Mouse (Mus musculus) macrophage (primary cell): Measurements from ENCODE around the gene Cdkal1. TPM values are rescaled to one million over a fixed set of nuclear protein-coding genes. Genes with fewer than 3 reads are reported as not detected.

Experiments used
- H3K27ac ChIP-seq: fragments of 350-480 bp; formaldehyde crosslinking; 2 replicates; pipeline ENCODE4 v1.9.0; 2021
- H3K36me3 ChIP-seq: fragments of 350-480 bp; formaldehyde crosslinking; 2 replicates; pipeline ENCODE4 v1.9.0; 2021; ENCODE audit errors: inconsistent target
- H3K4me3 ChIP-seq: fragments of 350-480 bp; formaldehyde crosslinking; 2 replicates; pipeline ENCODE4 v1.9.0; 2021; ENCODE audit errors: inconsistent target
- H3K79me2 ChIP-seq: fragments of 350-480 bp; formaldehyde crosslinking; 2 replicates; pipeline ENCODE4 v1.9.0; 2021; ENCODE audit errors: inconsistent target
- WGBS: methylation state at CpG from one replicate; pipeline ENCODE4 v1.1.7; 2026; ENCODE audit warnings: inconsistent platforms; ENCODE audit not compliant: missing documents; 5-methylcytosine and 5-hydroxymethylcytosine counted together
- polyA plus RNA-seq: library from polyadenylated mRNA; stranded (reverse); fragments of 250-400 nt; gene quantifications from 3 replicates; pipeline ENCODE4 v1.2.4, GENCODE M21; 2018; ENCODE audit warnings: inconsistent platforms

Cdkal1 gene
- polyA plus RNA-seq, 1 experiment from 2014 or later = 12.2 TPM

DNA sequence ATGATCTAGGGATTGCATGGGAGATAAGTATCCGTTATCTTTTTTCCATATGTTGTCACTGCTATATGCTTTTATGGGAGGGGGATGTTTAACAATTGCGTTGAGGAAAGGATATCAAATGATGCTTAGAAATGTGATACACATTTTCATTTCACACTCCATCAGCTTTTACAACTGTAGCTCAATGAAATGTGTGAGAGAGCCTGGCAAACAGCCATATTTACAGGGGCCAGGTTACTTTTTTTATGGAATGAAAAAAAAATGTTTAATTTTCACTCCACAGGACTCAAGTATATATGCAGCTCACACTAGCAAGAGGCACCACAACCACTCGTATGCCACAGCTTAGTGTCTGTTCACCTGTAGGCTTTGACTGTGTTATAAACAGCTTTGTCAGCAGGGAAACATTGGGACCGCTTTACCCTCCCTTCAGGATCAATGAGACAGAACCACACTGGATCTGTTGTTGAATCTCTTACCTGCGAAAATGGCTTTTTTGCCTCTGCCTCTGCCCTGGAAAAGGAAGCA, 501.5 kb downstream of the Cdkal1 start:
- Histone ChIP-seq H3K36me3 (no peaks in the 10 kb centered on the region), H3K27ac (no peak overlapping the region), H3K4me3 (no peak overlapping the region), H3K79me2 (no peaks in the 10 kb centered on the region)
- WGBS = 94% methylated on average over 4 of the region's 5 CpGs

DNA sequence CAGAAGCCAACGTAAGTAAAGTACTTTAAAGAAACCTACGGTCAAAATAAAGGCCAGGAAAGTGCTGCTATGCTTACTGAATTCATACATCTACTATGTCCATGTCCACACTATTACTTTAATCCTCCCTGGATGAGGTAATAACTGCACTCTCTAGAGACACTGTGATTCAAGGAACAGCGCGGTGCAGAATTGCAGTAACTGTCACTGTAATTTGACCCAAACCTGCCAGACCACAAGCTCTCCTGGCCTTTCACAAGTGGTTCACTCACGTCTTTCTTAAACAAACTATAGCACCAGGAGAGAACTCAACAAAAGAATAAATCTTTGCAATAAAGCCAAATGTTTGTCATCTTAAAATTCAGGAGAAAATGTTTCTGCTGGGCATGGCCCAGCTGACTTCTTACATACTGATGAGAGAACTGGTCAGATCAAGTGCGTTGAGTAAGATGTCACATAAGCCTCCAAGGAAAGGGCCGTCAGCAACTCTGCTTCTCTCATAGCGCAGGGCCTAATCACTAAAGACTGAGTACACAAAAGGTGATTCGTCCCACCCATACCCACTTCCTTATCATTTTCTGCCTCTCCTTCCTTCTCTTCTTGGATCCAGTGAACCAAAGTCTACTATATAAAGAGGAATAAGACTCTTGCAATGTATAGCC, 504.3 kb downstream of the Cdkal1 start:
- Histone ChIP-seq H3K36me3 (no peaks in the 10 kb centered on the region), H3K4me3 (no peak overlapping the region), H3K27ac (no peak overlapping the region), H3K79me2 (no peaks in the 10 kb centered on the region)
- 94% methylated on average over 9 of the region's 9 CpGs for WGBS

DNA sequence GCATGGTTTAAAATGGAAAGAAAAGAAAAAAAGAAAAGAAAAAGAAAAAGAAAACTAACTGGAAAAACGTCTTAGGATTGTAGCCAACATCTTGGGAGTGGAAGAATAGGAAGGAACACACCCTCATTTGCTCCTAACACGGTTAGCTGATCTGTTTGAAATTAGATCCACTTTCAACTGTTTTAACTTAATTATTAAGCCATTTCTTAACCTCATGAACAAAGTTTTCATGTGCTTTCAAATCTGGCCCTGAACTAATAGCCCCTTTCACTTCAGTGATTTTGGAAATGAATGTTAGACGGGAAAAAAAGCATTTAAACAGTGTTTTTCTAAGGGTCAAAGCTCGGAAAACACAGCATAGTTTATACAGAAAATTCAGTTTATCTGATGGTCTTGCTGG, 505.5 kb downstream of the Cdkal1 start:
- no peaks in the 10 kb centered on the region for H3K79me2 ChIP-seq
- no peaks in the 10 kb centered on the region for H3K36me3 ChIP-seq
- no peak overlapping the region for H3K27ac ChIP-seq
- 90% methylated on average over 4 of the region's 4 CpGs for WGBS
- H3K4me3 ChIP-seq = no peak overlapping the region

DNA sequence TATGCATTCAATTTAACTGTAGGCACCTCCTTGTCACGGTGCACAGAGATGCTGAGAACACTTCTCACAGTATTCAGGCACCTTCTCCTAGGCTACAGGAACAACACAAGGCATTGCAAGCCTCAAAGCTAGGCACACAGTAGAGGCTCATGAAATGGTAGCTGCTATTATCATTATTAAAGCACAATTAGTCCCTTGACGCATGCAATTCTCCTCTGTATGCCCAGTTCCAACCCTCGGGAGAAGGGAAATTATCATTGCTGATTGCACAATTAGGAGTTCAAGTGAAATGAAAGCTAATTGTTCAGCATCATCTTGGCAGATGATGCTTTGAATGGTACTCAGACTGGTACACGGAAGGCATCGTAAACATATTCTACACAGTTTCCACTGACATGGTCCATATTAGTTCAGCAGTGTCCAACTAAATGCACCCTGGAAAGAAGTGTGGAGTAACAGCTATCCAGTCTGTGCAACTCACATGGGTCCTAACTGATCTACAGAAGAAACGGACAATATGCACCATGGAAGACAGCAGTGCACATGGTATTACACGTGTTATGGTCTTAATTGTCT, 506.0 kb downstream of the Cdkal1 start:
- no peak overlapping the region for H3K4me3 ChIP-seq
- H3K36me3 ChIP-seq = no peaks in the 10 kb centered on the region
- 98% methylated on average over 7 of the region's 7 CpGs for WGBS
- no peak overlapping the region for H3K27ac ChIP-seq
- no peaks in the 10 kb centered on the region for H3K79me2 ChIP-seq

- H3K79me2 ChIP-seq = no peaks in the 10 kb centered on the region
- H3K36me3 ChIP-seq = no peaks in the 10 kb centered on the region
- no peak overlapping the region for H3K4me3 ChIP-seq
- H3K27ac ChIP-seq = no peak overlapping the region
- 94% methylated on average over 3 of the region's 3 CpGs for WGBS
Measured at GRCm38 (mm10) chr13:29348331-29348730, 507.1 kb downstream of the Cdkal1 start.

DNA sequence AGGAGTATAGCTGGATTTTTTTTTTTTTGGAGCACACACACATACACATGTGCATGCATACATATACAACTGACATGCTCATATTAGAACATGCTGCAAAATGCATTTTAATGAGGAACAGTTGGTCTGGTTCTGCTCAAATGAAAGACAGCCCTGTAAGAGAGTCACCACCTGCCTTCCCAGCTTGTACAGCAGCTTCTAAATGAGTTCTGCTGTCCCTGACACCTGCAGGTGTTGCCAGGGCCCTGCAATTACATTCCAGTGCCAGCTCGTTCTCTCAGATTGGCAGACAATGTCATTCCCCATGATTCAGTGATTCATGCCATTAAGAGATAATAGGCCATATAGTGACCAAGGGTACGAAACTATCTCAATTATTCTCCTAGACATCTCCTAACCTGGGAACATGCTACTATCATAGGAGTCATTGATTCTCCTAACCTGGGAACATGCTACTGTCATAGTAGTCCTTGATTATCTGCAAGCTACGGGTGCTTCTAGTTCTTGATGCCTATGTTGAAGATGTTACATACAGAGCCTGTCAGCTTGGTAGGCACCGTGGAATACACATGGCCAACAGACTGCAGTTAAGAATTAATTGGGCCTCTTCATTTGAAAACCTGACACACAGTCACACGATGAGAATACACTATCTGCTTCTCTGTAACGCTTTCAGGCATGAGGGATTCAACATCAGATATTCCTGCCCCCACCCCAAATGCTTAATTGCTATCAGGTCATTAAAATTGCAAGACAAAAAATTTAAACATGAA, 522.6 kb downstream of the Cdkal1 start:
- no peaks in the 10 kb centered on the region for H3K36me3 ChIP-seq
- H3K27ac ChIP-seq = no peak overlapping the region
- H3K79me2 ChIP-seq = no peaks in the 10 kb centered on the region
- H3K4me3 ChIP-seq = no peak overlapping the region
- 99% methylated on average over 6 of the region's 6 CpGs for WGBS

DNA sequence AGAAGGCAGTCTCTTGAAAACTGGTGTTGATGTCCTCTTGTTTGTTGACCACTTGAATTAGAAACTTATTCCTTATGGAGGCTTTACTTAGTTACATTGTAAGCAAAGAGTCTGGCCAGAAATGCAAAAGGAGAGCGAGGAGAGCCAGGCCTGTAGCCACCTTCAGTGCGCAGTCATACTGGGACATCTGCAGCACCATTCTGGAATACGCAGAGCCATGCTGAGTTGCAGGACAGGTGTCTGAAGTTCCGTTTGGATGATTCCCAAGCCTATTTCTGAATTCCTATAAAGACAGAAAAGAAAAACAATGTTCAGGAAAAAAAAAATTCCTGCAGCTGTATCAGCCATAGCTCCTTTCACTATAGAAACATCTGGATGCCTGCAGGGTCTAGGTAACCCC, 529.5 kb downstream of the Cdkal1 start:
- H3K36me3 ChIP-seq = no peaks in the 10 kb centered on the region
- H3K79me2 ChIP-seq = no peaks in the 10 kb centered on the region
- no peak overlapping the region for H3K27ac ChIP-seq
- no peak overlapping the region for H3K4me3 ChIP-seq
- 94% methylated on average over 4 of the region's 4 CpGs for WGBS

DNA sequence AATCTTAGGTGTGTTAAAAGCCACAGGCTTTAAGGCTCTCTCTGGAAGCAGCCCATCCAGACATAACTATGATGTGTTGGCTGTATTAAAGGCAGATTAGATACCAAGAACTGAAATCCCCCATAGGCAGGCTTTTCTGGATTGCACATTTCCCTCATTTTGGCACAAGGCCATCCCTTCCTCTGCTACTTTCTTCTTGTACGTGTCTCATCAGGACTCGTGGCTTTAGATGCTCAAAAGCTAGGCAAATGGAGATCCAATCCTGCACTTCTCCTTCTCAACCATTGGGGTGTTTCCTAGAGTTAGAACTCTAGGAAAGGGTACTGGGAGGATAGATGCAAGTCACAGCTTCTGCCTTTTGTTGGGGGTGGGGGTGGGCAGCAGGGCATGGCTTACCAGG, 535.1 kb downstream of the Cdkal1 start:
- H3K4me3 ChIP-seq = no peak overlapping the region
- H3K27ac ChIP-seq = no peak overlapping the region
- H3K36me3 ChIP-seq = no peaks in the 10 kb centered on the region
- no peaks in the 10 kb centered on the region for H3K79me2 ChIP-seq
- WGBS = 64% methylated on average over 2 of the region's 2 CpGs

DNA sequence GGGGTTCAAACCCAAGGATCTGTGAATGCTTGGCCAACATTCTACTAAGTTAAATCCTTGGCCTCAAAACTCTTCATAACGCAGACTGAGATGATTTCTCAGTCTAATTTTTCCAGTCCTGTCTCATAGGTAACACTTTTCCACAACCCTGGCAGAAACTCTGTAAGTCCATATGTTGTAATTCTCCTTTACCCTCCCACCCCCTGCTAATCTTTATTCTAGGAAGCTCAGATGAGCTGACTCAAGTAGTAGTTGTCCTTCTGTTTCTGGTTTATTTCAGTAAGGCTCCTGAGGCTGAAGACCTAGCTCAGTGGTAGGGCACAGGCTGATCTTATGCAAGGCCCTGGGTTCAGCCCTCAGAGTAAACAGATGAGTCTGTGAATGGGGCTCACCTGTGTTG, 537.8 kb downstream of the Cdkal1 start:
- H3K27ac ChIP-seq = no peak overlapping the region
- H3K79me2 ChIP-seq = no peaks in the 10 kb centered on the region
- H3K36me3 ChIP-seq = no peaks in the 10 kb centered on the region
- no peak overlapping the region for H3K4me3 ChIP-seq
- 100% methylated on average over 1 of the region's 1 CpGs for WGBS

DNA sequence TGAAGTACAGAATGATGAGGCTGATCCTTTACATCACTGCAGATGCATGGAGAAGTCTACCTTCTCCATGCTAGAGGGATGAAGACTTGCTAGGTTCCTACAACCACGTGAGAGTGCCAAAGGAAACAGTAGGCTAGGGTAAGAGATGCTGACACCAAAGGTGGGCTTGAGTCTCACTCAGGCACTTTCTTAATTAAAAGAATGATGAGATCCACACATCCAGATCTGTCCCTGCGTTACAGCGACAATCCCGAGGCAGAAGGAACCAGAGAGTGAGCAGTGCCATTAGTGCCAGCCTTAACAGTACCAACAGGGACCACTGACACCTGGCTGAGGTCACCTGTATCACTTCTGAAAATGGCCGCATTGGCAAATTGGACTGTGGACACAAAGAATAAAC, 539.2 kb downstream of the Cdkal1 start:
- no peaks in the 10 kb centered on the region for H3K36me3 ChIP-seq
- WGBS = 93% methylated on average over 5 of the region's 5 CpGs
- H3K4me3 ChIP-seq = no peak overlapping the region
- H3K79me2 ChIP-seq = no peaks in the 10 kb centered on the region
- H3K27ac ChIP-seq = no peak overlapping the region

DNA sequence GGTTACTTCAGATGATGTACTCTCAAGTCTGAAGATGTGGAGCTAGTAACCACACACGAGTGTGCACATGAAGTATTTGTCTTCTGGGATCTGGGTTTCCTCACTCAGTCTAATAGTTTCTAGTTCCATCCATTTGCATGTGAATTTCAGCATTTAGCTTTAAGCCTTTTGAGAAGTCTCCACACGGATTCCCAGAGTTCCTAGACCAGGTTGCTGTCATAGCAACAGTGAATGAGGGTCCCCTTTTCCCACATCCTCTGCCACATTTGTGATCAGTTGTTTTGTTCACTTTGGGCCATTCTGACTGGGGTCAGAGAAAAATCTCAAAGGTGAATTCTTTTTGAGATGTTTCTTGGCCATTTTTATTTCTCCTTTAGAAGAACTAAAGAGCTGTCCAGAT, 543.4 kb downstream of the Cdkal1 start:
- no peak overlapping the region for H3K4me3 ChIP-seq
- 85% methylated on average over 2 of the region's 2 CpGs for WGBS
- H3K36me3 ChIP-seq = no peaks in the 10 kb centered on the region
- no peak overlapping the region for H3K27ac ChIP-seq
- H3K79me2 ChIP-seq = no peaks in the 10 kb centered on the region

GRCm38 (mm10) chr13:29307420-29307819, 548.1 kb downstream of the Cdkal1 start:
- Histone ChIP-seq H3K27ac (no peak overlapping the region), H3K79me2 (no peaks in the 10 kb centered on the region), H3K4me3 (no peak overlapping the region), H3K36me3 (no peaks in the 10 kb centered on the region)
- WGBS = 62% methylated on average over 6 of the region's 6 CpGs

- Histone ChIP-seq H3K36me3 (no peaks in the 10 kb centered on the region), H3K79me2 (no peaks in the 10 kb centered on the region), H3K27ac (no peak overlapping the region), H3K4me3 (no peak overlapping the region)
- 78% methylated on average over 9 of the region's 9 CpGs for WGBS
Measured at GRCm38 (mm10) chr13:29292608-29293240, 562.8 kb downstream of the Cdkal1 start.

- H3K4me3 ChIP-seq = no peak overlapping the region
- no peaks in the 10 kb centered on the region for H3K79me2 ChIP-seq
- H3K36me3 ChIP-seq = no peaks in the 10 kb centered on the region
- H3K27ac ChIP-seq = no peak overlapping the region
- WGBS = 68% methylated on average over 4 of the region's 4 CpGs
Measured at GRCm38 (mm10) chr13:29290569-29290968, 564.9 kb downstream of the Cdkal1 start.

DNA sequence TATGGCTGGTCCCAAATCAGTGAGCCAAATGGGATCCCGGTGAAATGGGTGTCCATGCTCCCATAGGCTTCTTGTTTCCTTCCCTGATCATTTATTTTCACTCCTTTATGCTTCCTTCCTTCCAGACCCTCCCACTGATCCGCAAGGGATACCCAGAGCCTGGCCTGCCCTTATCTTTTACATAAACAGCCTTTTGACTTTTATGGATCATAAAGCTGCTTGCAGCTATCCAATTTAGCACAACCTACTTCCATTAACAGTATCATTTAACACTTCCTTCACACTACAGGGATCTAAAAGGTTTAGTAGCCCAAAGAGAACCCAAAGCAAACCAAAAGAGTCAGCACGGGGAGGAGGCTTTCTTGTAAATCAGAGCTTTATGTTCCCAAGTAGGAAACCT, 570.4 kb downstream of the Cdkal1 start:
- no peaks in the 10 kb centered on the region for H3K36me3 ChIP-seq
- H3K4me3 ChIP-seq = no peak overlapping the region
- 78% methylated on average over 3 of the region's 3 CpGs for WGBS
- no peak overlapping the region for H3K27ac ChIP-seq
- H3K79me2 ChIP-seq = no peaks in the 10 kb centered on the region
